Mouse (Mus musculus) kidney, postnatal 0 days (tissue): ENCODE results near the gene Zmynd8. TPM values are rescaled to one million over a fixed set of nuclear protein-coding genes. Genes with fewer than 3 reads are reported as not detected.

Experiments used
- ATAC-seq: fragments of 200-750 bp; cut with Nextera tagmentation; replicated peaks from 2 replicates; pipeline ENCODE4 v1.8.0; 2017; ENCODE audit warnings: low read depth, moderate number of reproducible peaks, moderate TSS enrichment, moderate library complexity; ENCODE audit not compliant: low FRiP score
- DNase-seq: peaks from one replicate; pipeline ENCODE4 v3.0.0-alpha.2; 2016; ENCODE audit warnings: low spot score
- H3K27ac ChIP-seq: fragments of 300-500 bp; sonication (generic); 2 replicates; pipeline ENCODE4 v1.5.1; 2014; ENCODE audit warnings: mild to moderate bottlenecking
- H3K27me3 ChIP-seq: fragments of 300-500 bp; sonication (generic); 2 replicates; pipeline ENCODE4 v1.6.1; 2014; ENCODE audit warnings: low read length, mixed read lengths; ENCODE audit not compliant: insufficient read depth
- H3K36me3 ChIP-seq: fragments of 300-500 bp; sonication (generic); 2 replicates; pipeline ENCODE4 v1.6.1; 2014; ENCODE audit warnings: low read length, mixed read lengths; ENCODE audit not compliant: insufficient read depth
- H3K4me1 ChIP-seq: fragments of 300-500 bp; sonication (generic); replicated peaks from 2 replicates; pipeline ENCODE4 v1.6.1; 2014; ENCODE audit warnings: antibody characterized with exemption, low read length, mixed read lengths; ENCODE audit not compliant: insufficient read depth
- H3K4me2 ChIP-seq: fragments of 300-500 bp; sonication (generic); 2 replicates; pipeline ENCODE4 v1.6.1; 2014; ENCODE audit warnings: mild to moderate bottlenecking, low read length, moderate library complexity, mixed read lengths
- H3K4me3 ChIP-seq: fragments of 300-500 bp; sonication (generic); replicated peaks from 2 replicates; pipeline ENCODE4 v1.5.1; 2014; ENCODE audit warnings: low read depth, low read length
- H3K9ac ChIP-seq: fragments of 300-500 bp; sonication (generic); 2 replicates; pipeline ENCODE4 v1.6.1; 2014; ENCODE audit warnings: low read depth, low read length
- H3K9me3 ChIP-seq: fragments of 300-500 bp; sonication (generic); replicated peaks from 2 replicates; pipeline ENCODE4 v1.6.1; 2016; ENCODE audit warnings: low read length, inconsistent platforms, mixed read lengths
- CTCF ChIP-seq: IDR thresholded peaks from 2 replicates; pipeline ENCODE4 v1.5.1; 2016; ENCODE audit warnings: antibody characterized with exemption, low read depth, mild to moderate bottlenecking, moderate library complexity
- WGBS: fragments of 180-500 bp; shearing (Covaris S2); extraction: QIAGEN DNeasy Blood & Tissue Kit; methylation state at CpG from one replicate; pipeline ENCODE4 v1.1.7; 2014; 5-methylcytosine and 5-hydroxymethylcytosine counted together
- polyA plus RNA-seq: library from polyadenylated mRNA; unstranded; fragments of >200 nt; fragmentation: Nextera tagmentation; extraction: Ambion mirVana; gene quantifications from 2 replicates; pipeline ENCODE4 v1.2.1, GENCODE M21; 2015

Gene Zmynd8
- polyA plus RNA-seq, 1 experiment from 2014 or later: 39.6 TPM

GRCm38 (mm10) chr2:165900351-165901126, 1.7 kb upstream of the Zmynd8 start:
- WGBS: 11% methylated on average over 23 of the region's 23 CpGs
- Histone ChIP-seq H3K4me3 (no peak overlapping the region), H3K27ac (peak overlapping the region; percentile 94), H3K4me2 (peak overlapping the region; percentile 39), H3K27me3 (no peaks in the 10 kb centered on the region), H3K9me3 (no peaks in the 10 kb centered on the region), H3K36me3 (no peaks in the 10 kb centered on the region), H3K9ac (peak overlapping the region; percentile 27; the same call in 1 of the 2 replicates), H3K4me1 (peaks cover 18% of the 10 kb centered on the region)
- TF ChIP-seq CTCF: peak; percentile 15; the same call in 1 of the 2 replicates
- DNase-seq: peak; percentile 80
- peak; percentile 40 for ATAC-seq

GRCm38 (mm10) chr2:165899923-165900322, 1.1 kb upstream of the Zmynd8 start:
- Histone ChIP-seq H3K36me3 (no peaks in the 10 kb centered on the region), H3K27me3 (no peaks in the 10 kb centered on the region), H3K4me2 (peak overlapping the region; percentile 39), H3K4me3 (no peak overlapping the region), H3K27ac (peak overlapping the region; percentile 94), H3K9me3 (no peaks in the 10 kb centered on the region), H3K9ac (peak overlapping the region; percentile 27; the same call in 1 of the 2 replicates), H3K4me1 (peaks cover 18% of the 10 kb centered on the region)
- ATAC-seq (no peak), DNase-seq (peak; percentile 50)
- WGBS: 16% methylated on average over 3 of the region's 3 CpGs
- TF ChIP-seq CTCF: no peak

GRCm38 (mm10) chr2:165899474-165899873, 658 bp upstream of the Zmynd8 start:
- Histone ChIP-seq H3K4me2 (no peak overlapping the region), H3K4me3 (no peak overlapping the region), H3K36me3 (no peaks in the 10 kb centered on the region), H3K9ac (no peak overlapping the region), H3K27ac (peak overlapping the region; percentile 94; the same call in 1 of the 2 replicates), H3K9me3 (no peaks in the 10 kb centered on the region), H3K27me3 (no peaks in the 10 kb centered on the region), H3K4me1 (peaks cover 18% of the 10 kb centered on the region)
- peak; percentile 37; the same call in 1 of the 2 replicates for TF ChIP-seq CTCF
- DNase-seq (no peak), ATAC-seq (no peak)
- WGBS: 57% methylated on average over 6 of the region's 6 CpGs

- H3K9me3 ChIP-seq: no peaks in the 10 kb centered on the region
- 69% methylated on average over 13 of the region's 13 CpGs for WGBS
- no peak overlapping the region for H3K4me3 ChIP-seq
- H3K36me3 ChIP-seq: no peaks in the 10 kb centered on the region
- H3K4me2 ChIP-seq: no peak overlapping the region
- no peak overlapping the region for H3K27ac ChIP-seq
- no peaks in the 10 kb centered on the region for H3K27me3 ChIP-seq
- H3K4me1 ChIP-seq: peaks cover 18% of the 10 kb centered on the region
- no peak for TF ChIP-seq CTCF
- no peak for DNase-seq
- H3K9ac ChIP-seq: no peak overlapping the region
- no peak for ATAC-seq
Measured at GRCm38 (mm10) chr2:165896171-165896570, 2.6 kb downstream of the Zmynd8 start.

GRCm38 (mm10) chr2:165895687-165896086, 3.1 kb downstream of the Zmynd8 start:
- Histone ChIP-seq H3K36me3 (no peaks in the 10 kb centered on the region), H3K9me3 (no peaks in the 10 kb centered on the region), H3K27ac (no peak overlapping the region), H3K27me3 (no peaks in the 10 kb centered on the region), H3K4me1 (peaks cover 17% of the 10 kb centered on the region), H3K4me2 (no peak overlapping the region), H3K9ac (no peak overlapping the region), H3K4me3 (no peak overlapping the region)
- DNase-seq: no peak
- WGBS: 89% methylated on average over 4 of the region's 4 CpGs
- no peak for ATAC-seq
- TF ChIP-seq CTCF: no peak

GRCm38 (mm10) chr2:165894533-165894932, 4.3 kb downstream of the Zmynd8 start:
- no peak for ATAC-seq
- no peaks in the 10 kb centered on the region for H3K9me3 ChIP-seq
- H3K4me3 ChIP-seq: no peak overlapping the region
- no peaks in the 10 kb centered on the region for H3K27me3 ChIP-seq
- peaks cover 7% of the 10 kb centered on the region for H3K4me1 ChIP-seq
- H3K36me3 ChIP-seq: no peaks in the 10 kb centered on the region
- TF ChIP-seq CTCF: no peak
- 36% methylated on average over 3 of the region's 4 CpGs for WGBS
- H3K27ac ChIP-seq: no peak overlapping the region
- H3K9ac ChIP-seq: no peak overlapping the region
- no peak for DNase-seq
- no peak overlapping the region for H3K4me2 ChIP-seq
